In genomic region chr9:74672261-74672660, GRCm38 (mm10) we compare ENCODE assay signal across 23 mouse cellular contexts.
"Had no signal": no experiment of that assay in that cellular context is flagged by ENCODE, and none has a peak within 500 bp of the region (broad histone marks: within the 10 kb centered on the region; RNA-seq: fewer than 3 reads in every experiment).

No protein-coding gene starts in this region.

- H3K9ac ChIP-seq: heart, embryonic 12.5 days; hindbrain, embryonic 12.5 days; hindbrain, embryonic 14.5 days; intestine, embryonic 15.5 days; limb, embryonic 12.5 days; liver, embryonic 14.5 days had no signal

- H3K27ac ChIP-seq: gastrocnemius, adult 2 months; heart, embryonic 10.5 days; hindbrain, embryonic 10.5 days; hindbrain, embryonic 12.5 days; hindbrain, embryonic 14.5 days; intestine, embryonic 15.5 days; layer of hippocampus, adult 2 months; left cerebral cortex, adult 2 months; limb, embryonic 10.5 days; limb, embryonic 12.5 days; liver, embryonic 14.5 days had no signal

- H3K27me3 ChIP-seq: heart, embryonic 12.5 days; hindbrain, embryonic 12.5 days; intestine, embryonic 15.5 days; limb, embryonic 12.5 days had no signal

- H3K36me3 ChIP-seq: heart, embryonic 10.5 days; heart, embryonic 12.5 days; hindbrain, embryonic 10.5 days; hindbrain, embryonic 12.5 days; intestine, embryonic 15.5 days; limb, embryonic 10.5 days; limb, embryonic 12.5 days had no signal

- H3K9me3 ChIP-seq: heart, embryonic 10.5 days; hindbrain, embryonic 10.5 days; hindbrain, embryonic 12.5 days; intestine, embryonic 15.5 days; limb, embryonic 10.5 days; limb, embryonic 12.5 days had no signal

- ATAC-seq: hindbrain, embryonic 16.5 days; inflammation-experienced regulatory T-cells, adult 6 months; intestine, embryonic 15.5 days; intestine, postnatal 0 days had no signal

- H3K4me2 ChIP-seq: heart, embryonic 12.5 days; hindbrain, embryonic 12.5 days; hindbrain, embryonic 14.5 days; intestine, embryonic 15.5 days; limb, embryonic 12.5 days; liver, embryonic 11.5 days had no signal

- H3K4me1 ChIP-seq: heart, embryonic 10.5 days; heart, embryonic 12.5 days; hindbrain, embryonic 10.5 days; hindbrain, embryonic 12.5 days; intestine, embryonic 15.5 days; limb, embryonic 10.5 days; limb, embryonic 12.5 days had no signal

- DNase-seq: gastrocnemius, adult 2 months; gastrocnemius, postnatal 10 days; gastrocnemius, postnatal 25 days; heart, adult 18-20 months; heart, postnatal 10 days; heart, postnatal 4 days; kidney, postnatal 10 days; kidney, postnatal 4 days had no signal

- H3K4me3 ChIP-seq: gastrocnemius, adult 2 months; heart, embryonic 10.5 days; heart, embryonic 12.5 days; hindbrain, embryonic 10.5 days; hindbrain, embryonic 12.5 days; intestine, embryonic 15.5 days; layer of hippocampus, adult 2 months; left cerebral cortex, adult 2 months; limb, embryonic 10.5 days; limb, embryonic 12.5 days had no signal
